Mouse (Mus musculus): ENCODE results near the gene Olfr96. TPM values are rescaled to one million over a fixed set of nuclear protein-coding genes. Genes with fewer than 3 reads are reported as not detected.
"Not testable (repeated sequence)": the region's sequence is repeated elsewhere in the genome, so short reads cannot be mapped to it uniquely, and the experiment has no call there.

Olfr96 gene
- total RNA-seq, 1 experiment, result not detected

DNA sequence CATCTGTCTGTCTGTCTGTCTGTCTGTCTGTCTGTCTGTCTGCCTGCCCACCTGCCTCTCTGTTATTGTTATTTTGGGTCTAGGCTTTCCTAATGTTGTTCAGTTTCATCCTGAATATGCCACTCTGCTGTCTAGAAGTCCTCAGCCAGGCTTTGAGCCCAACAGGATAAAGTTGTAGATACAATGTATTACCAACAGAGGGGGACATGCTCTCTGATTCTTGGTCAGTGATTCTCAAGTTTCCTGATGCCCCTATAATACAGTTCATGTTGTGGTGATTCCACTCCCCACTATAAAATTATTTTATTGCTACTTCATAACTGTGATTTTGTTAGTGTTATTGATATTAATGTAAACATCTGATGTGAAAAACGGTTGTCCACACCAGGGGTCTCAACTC, 1.9 kb downstream of the Olfr96 start:
- Histone ChIP-seq H3K36me3 (ENCODE audit: control insufficient read depth, insufficient read depth, low read length, poor library complexity, severe bottlenecking) (no peaks in the 10 kb centered on the region), H3K9ac (ENCODE audit: insufficient read depth, low read depth, low read length, poor library complexity, severe bottlenecking) (no peak overlapping the region), H3K4me1 (ENCODE audit: control insufficient read depth in 2 of 2, insufficient read depth in 2 of 2, low read length in 2 of 2, poor library complexity in 1 of 2) (peaks cover 0 to 5% of the 10 kb centered on the region in 2 experiments; a peak in 1 of 4 replicates), H3K4me3 (ENCODE audit: insufficient read depth in 1 of 2, low read depth in 1 of 2, low read length in 2 of 2, poor library complexity in 1 of 2, severe bottlenecking in 1 of 2) (no peak overlapping the region), H3K9me3 (ENCODE audit: control insufficient read depth, insufficient read depth, low read depth, low read length) (no peaks in the 10 kb centered on the region), H3K27ac (ENCODE audit: insufficient read depth, low read depth, low read length, poor library complexity, severe bottlenecking) (no peak overlapping the region)
- DNase-seq (ENCODE audit: low read depth, low spot score), result no peak
- in situ Hi-C loops (cut with MboI; ENCODE audit: low sequenced_read_pairs in 2 of 2, unreplicated experiment in 2 of 2), result no loop called here
- TF ChIP-seq ZC3H11A (IDR thresholded peaks at IDR 0.05; ENCODE audit: borderline replicate concordance, low read depth, low read length), result no peak
- no peak for TF ChIP-seq MAFK (IDR thresholded peaks at IDR 0.05; ENCODE audit: insufficient read depth, low read depth, low read length)
- no peak for TF ChIP-seq CHD2 (IDR thresholded peaks at IDR 0.05; ENCODE audit: low read depth, low read length)
- TF ChIP-seq ZNF384 (IDR thresholded peaks at IDR 0.05; ENCODE audit: low read depth, low read length), result no peak
- TF ChIP-seq HCFC1 (IDR thresholded peaks at IDR 0.05; ENCODE audit: borderline replicate concordance, insufficient read depth, low read length), result no peak

DNA sequence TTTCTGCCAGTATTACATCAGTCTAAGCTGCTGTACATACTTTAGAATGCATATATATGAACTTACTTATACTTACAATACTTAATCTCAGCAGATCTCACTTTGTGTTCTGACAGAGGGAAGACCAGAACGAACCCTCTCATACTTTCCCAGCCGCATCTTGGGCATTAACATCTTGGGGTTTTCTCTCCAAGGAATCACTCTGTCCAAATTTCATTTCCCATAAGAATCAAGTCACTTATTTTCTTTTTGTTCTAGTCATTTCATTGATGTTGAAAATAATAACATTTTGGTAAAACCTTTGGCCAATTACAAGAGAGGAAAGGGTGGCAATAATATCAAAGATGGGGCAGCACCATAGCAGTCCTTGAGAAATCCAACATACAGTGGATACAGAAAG, 17.3 kb downstream of the Olfr96 start, which contains the start of gene Olfr97:
Olfr97 (minus strand) TSS at position 101 of the 400 bp plus-strand sequence.
- H3K4me3 ChIP-seq (ENCODE audit: insufficient read depth in 1 of 2, low read depth in 1 of 2, low read length in 2 of 2, poor library complexity in 1 of 2, severe bottlenecking in 1 of 2); H3K27ac ChIP-seq (ENCODE audit: insufficient read depth, low read depth, low read length, poor library complexity, severe bottlenecking); H3K9me3 ChIP-seq (ENCODE audit: control insufficient read depth, insufficient read depth, low read depth, low read length); H3K9ac ChIP-seq (ENCODE audit: insufficient read depth, low read depth, low read length, poor library complexity, severe bottlenecking); H3K4me1 ChIP-seq (ENCODE audit: control insufficient read depth in 2 of 2, insufficient read depth in 2 of 2, low read length in 2 of 2, poor library complexity in 1 of 2); H3K36me3 ChIP-seq (ENCODE audit: control insufficient read depth, insufficient read depth, low read length, poor library complexity, severe bottlenecking); DNase-seq (ENCODE audit: low read depth, low spot score); in situ Hi-C loops (cut with MboI; ENCODE audit: low sequenced_read_pairs in 2 of 2, unreplicated experiment in 2 of 2): not testable (repeated sequence)

DNA sequence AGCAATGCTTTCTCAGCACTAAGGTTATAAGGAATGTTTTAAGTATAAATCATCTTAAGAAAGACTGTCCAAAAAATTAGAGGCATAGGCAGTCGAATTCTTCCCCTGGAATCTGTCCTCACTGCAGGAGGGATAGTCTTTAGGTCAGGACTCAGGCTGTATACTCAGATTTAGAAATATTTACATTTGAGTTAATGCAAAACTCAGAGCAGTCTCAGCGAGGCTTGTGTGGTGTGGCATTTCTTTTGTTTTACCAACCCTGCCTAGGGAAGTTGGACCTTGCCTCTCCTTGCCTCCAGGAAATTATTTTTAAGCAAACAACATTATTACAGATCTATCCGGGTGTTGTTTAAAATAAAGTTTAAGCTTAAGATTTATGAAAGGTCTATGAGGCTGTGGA, 22.3 kb downstream of the Olfr96 start:
- H3K4me1 ChIP-seq (ENCODE audit: control insufficient read depth in 2 of 2, insufficient read depth in 2 of 2, low read length in 2 of 2, poor library complexity in 1 of 2), result peaks cover 2 to 5% of the 10 kb centered on the region in 2 experiments; a peak in 1 of 4 replicates
- no peak for DNase-seq (ENCODE audit: low read depth, low spot score)
- H3K4me3 ChIP-seq (ENCODE audit: insufficient read depth in 1 of 2, low read depth in 1 of 2, low read length in 2 of 2, poor library complexity in 1 of 2, severe bottlenecking in 1 of 2), result no peak overlapping the region
- TF ChIP-seq HCFC1 (IDR thresholded peaks at IDR 0.05; ENCODE audit: borderline replicate concordance, insufficient read depth, low read length) (no peak), ZC3H11A (IDR thresholded peaks at IDR 0.05; ENCODE audit: borderline replicate concordance, low read depth, low read length) (no peak), MAFK (IDR thresholded peaks at IDR 0.05; ENCODE audit: insufficient read depth, low read depth, low read length) (no peak), ZNF384 (IDR thresholded peaks at IDR 0.05; ENCODE audit: low read depth, low read length) (no peak), CHD2 (IDR thresholded peaks at IDR 0.05; ENCODE audit: low read depth, low read length) (no peak)
- H3K9ac ChIP-seq (ENCODE audit: insufficient read depth, low read depth, low read length, poor library complexity, severe bottlenecking), result no peak overlapping the region
- H3K27ac ChIP-seq (ENCODE audit: insufficient read depth, low read depth, low read length, poor library complexity, severe bottlenecking), result no peak overlapping the region
- peaks cover 1% of the 10 kb centered on the region; the same call in 1 of the 2 replicates for H3K9me3 ChIP-seq (ENCODE audit: control insufficient read depth, insufficient read depth, low read depth, low read length)
- in situ Hi-C loops (cut with MboI; ENCODE audit: low sequenced_read_pairs in 2 of 2, unreplicated experiment in 2 of 2), result no loop called here
- H3K36me3 ChIP-seq (ENCODE audit: control insufficient read depth, insufficient read depth, low read length, poor library complexity, severe bottlenecking), result no peaks in the 10 kb centered on the region

DNA sequence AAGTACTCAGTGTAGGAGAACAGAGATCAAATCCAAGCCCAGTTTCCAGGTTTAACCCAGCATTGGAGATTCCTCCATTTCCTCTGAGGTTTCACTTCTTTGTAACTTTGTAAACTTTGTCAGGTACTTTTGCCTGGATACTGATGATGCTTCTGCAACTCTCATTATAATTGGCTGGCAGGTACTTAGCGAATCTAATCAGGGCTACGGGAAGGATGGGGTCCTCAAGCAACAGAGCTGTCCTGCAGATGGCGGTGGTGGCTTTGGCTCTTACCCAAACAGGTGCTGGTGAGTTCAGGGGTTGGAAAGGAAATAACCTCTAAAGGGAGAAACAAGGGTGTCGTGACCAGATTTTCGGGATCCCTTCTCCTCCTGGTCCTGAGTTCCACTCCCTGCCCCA, 26.8 kb downstream of the Olfr96 start:
- Histone ChIP-seq H3K9me3 (ENCODE audit: control insufficient read depth, insufficient read depth, low read depth, low read length) (no peaks in the 10 kb centered on the region), H3K36me3 (ENCODE audit: control insufficient read depth, insufficient read depth, low read length, poor library complexity, severe bottlenecking) (no peaks in the 10 kb centered on the region), H3K27ac (ENCODE audit: insufficient read depth, low read depth, low read length, poor library complexity, severe bottlenecking) (no peak overlapping the region), H3K4me3 (ENCODE audit: insufficient read depth in 1 of 2, low read depth in 1 of 2, low read length in 2 of 2, poor library complexity in 1 of 2, severe bottlenecking in 1 of 2) (no peak overlapping the region), H3K9ac (ENCODE audit: insufficient read depth, low read depth, low read length, poor library complexity, severe bottlenecking) (no peak overlapping the region), H3K4me1 (ENCODE audit: control insufficient read depth in 2 of 2, insufficient read depth in 2 of 2, low read length in 2 of 2, poor library complexity in 1 of 2) (peaks cover 2 to 5% of the 10 kb centered on the region in 2 experiments; a peak in 1 of 4 replicates)
- in situ Hi-C loops (cut with MboI; ENCODE audit: low sequenced_read_pairs in 2 of 2, unreplicated experiment in 2 of 2), result no loop called here
- no peak for TF ChIP-seq ZNF384 (IDR thresholded peaks at IDR 0.05; ENCODE audit: low read depth, low read length)
- TF ChIP-seq CHD2 (IDR thresholded peaks at IDR 0.05; ENCODE audit: low read depth, low read length), result peak; percentile 92
- TF ChIP-seq ZC3H11A (IDR thresholded peaks at IDR 0.05; ENCODE audit: borderline replicate concordance, low read depth, low read length), result no peak
- no peak for TF ChIP-seq MAFK (IDR thresholded peaks at IDR 0.05; ENCODE audit: insufficient read depth, low read depth, low read length)
- DNase-seq (ENCODE audit: low read depth, low spot score), result peak; percentile 62

DNA sequence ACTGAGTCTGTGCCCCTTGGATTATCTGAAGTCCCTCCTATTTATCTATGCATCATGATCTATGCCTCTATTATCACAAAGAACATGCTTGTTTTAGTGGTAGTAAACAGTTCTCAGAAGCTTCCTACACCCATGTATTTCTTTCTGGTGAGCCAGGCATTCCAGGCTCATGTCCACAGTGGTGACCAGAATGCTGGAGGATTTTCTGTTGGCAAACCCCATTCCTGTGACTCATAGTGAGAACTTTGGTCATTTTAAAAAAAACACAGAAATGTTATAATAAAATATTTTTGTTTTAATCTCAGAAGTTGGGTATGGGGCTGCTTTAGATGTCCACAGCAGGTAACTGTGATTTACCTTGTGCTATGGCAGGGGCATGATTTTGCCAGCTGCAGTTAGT, 29.5 kb downstream of the Olfr96 start:
- no peak for TF ChIP-seq MAFK (IDR thresholded peaks at IDR 0.05; ENCODE audit: insufficient read depth, low read depth, low read length)
- no peak for TF ChIP-seq ZNF384 (IDR thresholded peaks at IDR 0.05; ENCODE audit: low read depth, low read length)
- TF ChIP-seq HCFC1 (IDR thresholded peaks at IDR 0.05; ENCODE audit: borderline replicate concordance, insufficient read depth, low read length), result no peak
- TF ChIP-seq ZC3H11A (IDR thresholded peaks at IDR 0.05; ENCODE audit: borderline replicate concordance, low read depth, low read length), result no peak
- TF ChIP-seq CHD2 (IDR thresholded peaks at IDR 0.05; ENCODE audit: low read depth, low read length), result no peak

More for the DNA sequence above, 29.5 kb downstream of the Olfr96 start:
- DNase-seq (ENCODE audit: low read depth, low spot score), result no peak
- in situ Hi-C loops (cut with MboI; ENCODE audit: low sequenced_read_pairs in 2 of 2, unreplicated experiment in 2 of 2), result no loop called here
- no peaks in the 10 kb centered on the region for H3K36me3 ChIP-seq (ENCODE audit: control insufficient read depth, insufficient read depth, low read length, poor library complexity, severe bottlenecking)
- H3K27ac ChIP-seq (ENCODE audit: insufficient read depth, low read depth, low read length, poor library complexity, severe bottlenecking), result no peak overlapping the region
- no peak overlapping the region for H3K4me3 ChIP-seq (ENCODE audit: insufficient read depth in 1 of 2, low read depth in 1 of 2, low read length in 2 of 2, poor library complexity in 1 of 2, severe bottlenecking in 1 of 2)
- no peak overlapping the region for H3K9ac ChIP-seq (ENCODE audit: insufficient read depth, low read depth, low read length, poor library complexity, severe bottlenecking)
- H3K9me3 ChIP-seq (ENCODE audit: control insufficient read depth, insufficient read depth, low read depth, low read length), result no peaks in the 10 kb centered on the region
- peaks cover 2 to 5% of the 10 kb centered on the region in 2 experiments; a peak in 1 of 4 replicates for H3K4me1 ChIP-seq (ENCODE audit: control insufficient read depth in 2 of 2, insufficient read depth in 2 of 2, low read length in 2 of 2, poor library complexity in 1 of 2)

Measured in ES-E14 (cell line).